Mouse (Mus musculus) mouse embryonic stem cell (cell line): ENCODE results near the gene Mafg.

Experiments used
- in situ Hi-C, 2 experiments: fragments of 300-500 bp; cut with MboI; formaldehyde crosslinking; loops; 1 replicate in 1 of 2; 3 replicates in 1 of 2; pipeline ENCODE4 v1.14.3; 2019 to 2020; ENCODE audit warnings: low sequenced_read_pairs in 2 of 2, low pct_unique_long_range_greater_than_20kb in 1 of 2, mixed read lengths in 1 of 2; ENCODE audit not compliant: unreplicated experiment in 1 of 2

Gene Mafg

DNA sequence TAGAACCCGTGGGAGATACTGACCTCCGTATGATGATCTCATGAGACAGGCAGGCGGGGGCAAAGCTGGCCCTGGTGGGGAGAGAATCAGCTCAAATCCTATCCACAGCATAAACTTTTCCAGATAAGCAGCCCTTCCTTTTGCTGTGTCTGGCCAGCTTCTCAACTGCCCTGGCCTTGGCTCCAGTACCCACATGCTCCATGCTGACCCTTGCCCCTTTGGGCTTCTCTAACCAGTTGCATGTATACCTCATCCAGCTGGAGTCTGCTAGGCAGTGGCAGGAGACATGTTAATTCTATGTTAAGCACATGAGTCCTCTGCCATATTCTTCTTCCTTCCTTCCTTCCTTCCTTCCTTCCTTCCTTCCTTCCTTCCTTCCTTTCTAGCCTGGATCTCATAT lies 21.3 kb upstream of the Mafg start:
- in situ Hi-C loops: loop anchor here in 1 of 2 experiments (25.0 kb wide), 1 partner anchor 417 kb away; the partner anchor contains the start of gene Bahcc1

DNA sequence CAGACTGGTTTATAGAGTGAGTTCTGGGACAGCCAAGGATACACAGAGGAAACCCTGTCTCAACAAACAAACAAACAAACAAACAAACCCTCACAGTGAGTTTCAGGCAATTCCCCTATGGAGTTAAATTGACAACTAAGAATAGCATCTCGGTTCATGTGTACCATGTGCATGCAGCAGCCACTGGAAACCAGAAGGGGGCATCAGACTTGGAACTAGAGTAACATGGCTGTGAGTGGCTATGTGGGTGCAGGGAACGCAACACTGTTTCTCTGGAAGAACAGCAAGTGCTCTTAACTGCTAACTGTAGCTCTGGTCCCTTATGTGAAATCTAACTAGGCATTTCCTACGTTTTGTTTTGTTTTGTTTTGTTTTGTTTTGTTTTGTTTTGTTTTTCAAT lies 18.5 kb upstream of the Mafg start:
- in situ Hi-C loops: loop anchor here in 1 of 2 experiments (25.0 kb wide), 1 partner anchor 415 kb away; the partner anchor contains the start of gene Bahcc1

GRCm38 (mm10) chr11:120648001-120648476 lies 14.6 kb upstream of the Mafg start, which contains the start of gene Myadml2:
Gene Myadml2, minus strand, starts transcription at chr11:120648158.
- in situ Hi-C loops: no loop called here

- in situ Hi-C loops: no loop called here
Measured at GRCm38 (mm10) chr11:120647047-120647830, 13.8 kb upstream of the Mafg start.

DNA sequence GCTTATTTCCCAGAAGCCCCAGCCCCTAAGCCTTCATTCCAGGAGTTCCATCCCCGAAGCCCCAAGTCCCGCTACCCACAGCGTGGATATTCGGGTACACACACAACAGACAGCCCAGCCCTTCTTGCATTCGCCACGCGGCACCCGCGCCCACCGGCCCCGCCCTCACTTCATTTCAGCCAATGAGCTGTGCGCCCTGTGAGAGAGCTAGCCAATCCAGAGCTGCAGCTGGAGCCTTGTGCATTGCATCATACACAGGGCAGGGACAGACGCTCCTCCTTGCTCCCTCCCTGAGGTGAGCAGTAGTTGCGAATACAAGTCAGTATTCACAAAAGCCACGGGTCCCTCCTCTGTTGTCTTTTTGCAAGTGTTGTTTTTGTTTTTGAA lies 10.2 kb upstream of the Mafg start, which contains the start of gene Pycr1:
Gene Pycr1, minus strand, starts transcription at position 169 of the 387 bp plus-strand sequence.
- in situ Hi-C loops: no loop called here

- in situ Hi-C loops: no loop called here
Measured at GRCm38 (mm10) chr11:120642939-120643600, 9.7 kb upstream of the Mafg start.

GRCm38 (mm10) chr11:120641869-120642268 lies 8.5 kb upstream of the Mafg start:
- in situ Hi-C loops: no loop called here

DNA sequence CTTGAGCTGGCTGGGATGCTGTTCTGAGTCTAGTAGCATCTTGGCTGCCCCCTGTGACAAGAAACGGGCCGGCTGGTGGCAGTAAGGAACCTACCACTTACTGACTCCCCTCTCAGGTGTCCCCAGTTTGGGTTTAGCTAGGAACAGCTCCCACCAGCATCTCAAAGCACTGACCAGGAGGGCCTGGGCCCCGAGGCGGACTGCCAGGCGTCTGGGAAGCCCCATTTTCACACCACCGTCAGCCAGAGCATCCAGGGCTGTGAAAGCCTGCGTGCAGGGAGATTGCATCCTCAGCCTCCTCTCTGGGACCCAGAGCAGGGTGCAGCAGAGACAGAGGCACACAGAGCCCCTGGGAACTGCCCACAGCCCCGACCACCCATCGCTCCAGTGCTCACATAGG lies 7.9 kb upstream of the Mafg start:
- in situ Hi-C loops: no loop called here

DNA sequence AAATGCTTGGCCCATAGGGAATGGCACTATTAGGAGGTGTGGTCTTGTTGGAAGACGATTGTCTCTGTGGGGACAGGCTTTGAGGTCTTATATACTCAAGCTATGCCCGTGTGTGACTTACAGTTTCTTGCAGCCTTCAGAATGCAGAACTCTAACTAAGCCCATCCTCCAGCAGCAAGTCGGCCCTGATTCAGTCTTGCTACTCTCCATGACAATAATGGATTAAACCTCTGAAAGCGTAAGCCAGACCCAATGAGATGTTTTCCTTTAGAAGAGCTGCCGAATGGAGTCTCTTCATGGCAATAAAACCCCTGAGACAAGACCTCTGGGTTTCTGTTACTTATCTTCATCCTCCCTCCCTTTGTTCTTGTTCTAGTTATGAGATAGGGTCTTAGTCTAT lies 1.4 kb upstream of the Mafg start:
- in situ Hi-C loops: no loop called here

DNA sequence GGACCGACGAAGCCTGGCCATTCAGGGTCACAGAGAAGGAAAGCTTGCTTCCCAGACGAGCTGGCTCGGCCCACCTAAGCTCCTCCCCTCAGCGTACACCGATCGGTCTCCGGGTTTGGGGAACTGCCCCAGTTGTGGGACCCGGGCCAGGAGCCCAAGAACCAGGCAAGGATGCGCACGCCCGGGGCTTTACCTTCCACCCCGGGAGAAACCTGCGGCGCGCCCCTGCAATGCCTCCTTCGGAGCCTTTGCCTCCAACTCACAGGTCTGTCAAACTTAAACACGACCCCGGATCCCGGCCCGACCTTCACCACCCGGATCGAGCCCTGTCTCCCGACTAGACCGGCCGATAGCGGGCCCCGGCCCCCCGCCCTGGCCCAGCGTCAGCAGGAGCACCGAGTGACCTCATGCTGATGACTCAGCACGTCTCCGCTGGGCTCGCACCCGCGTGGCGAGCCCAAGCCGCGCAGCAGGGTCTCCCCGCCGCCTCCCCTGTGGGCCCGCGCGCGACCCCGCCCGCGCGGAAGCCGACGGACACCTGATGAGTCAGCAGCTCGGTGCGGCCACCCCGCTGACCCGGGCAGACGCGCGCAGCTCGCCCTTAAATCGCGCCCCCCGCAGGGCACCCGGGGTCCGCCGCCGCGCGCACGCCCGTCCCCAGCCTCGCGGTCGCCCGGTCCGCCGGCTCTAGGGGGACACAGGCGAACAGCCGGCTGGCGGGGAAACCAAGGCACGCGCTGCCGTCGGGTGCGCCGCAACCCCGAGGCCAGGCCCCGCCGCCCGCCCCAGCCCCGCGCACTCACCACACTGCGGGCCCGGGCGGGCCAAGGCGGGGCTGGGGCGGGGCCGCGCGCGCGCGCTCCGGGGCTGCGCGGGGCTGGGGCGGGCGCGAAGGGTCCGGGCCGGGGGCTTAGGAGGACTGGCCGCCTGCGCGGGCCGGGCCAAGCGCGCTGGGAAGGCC lies 561 bp downstream of the Mafg start:
- in situ Hi-C loops: no loop called here

DNA sequence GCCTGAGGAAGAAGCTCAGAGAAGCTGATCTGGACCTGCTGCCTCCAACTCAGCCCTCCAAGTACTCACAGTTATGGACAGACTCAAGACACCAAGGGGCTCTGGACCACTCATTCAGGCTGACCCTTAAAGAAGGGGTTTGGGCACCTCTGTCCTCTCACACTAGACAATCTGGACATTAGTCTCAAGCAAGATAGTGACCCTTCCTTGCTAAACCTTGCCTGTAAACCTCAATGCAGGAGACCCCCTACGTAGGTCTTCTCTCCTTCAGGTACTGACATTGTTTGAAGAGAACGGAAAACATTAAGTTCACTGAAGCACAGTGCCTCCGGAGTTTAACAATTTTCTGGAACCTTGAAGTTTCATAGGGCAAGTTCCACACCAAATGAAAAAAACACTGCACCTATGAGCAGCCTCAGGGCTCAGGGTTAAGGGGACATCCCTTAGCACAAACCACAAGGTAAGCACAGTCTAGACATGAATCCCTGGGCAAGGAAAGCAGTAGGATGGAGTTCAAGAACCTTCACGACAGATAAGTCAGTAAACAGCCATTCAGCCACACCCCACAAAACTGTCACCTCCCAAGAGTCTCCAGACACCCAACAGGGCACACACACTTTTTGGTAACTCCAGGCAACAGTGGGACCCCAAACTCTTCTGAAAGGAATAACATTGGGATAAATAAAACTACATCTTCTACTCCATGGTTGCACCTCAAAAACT lies 1.5 kb downstream of the Mafg start:
- in situ Hi-C loops: no loop called here

GRCm38 (mm10) chr11:120630881-120631725 lies 2.3 kb downstream of the Mafg start:
- in situ Hi-C loops: no loop called here

GRCm38 (mm10) chr11:120630401-120630871 lies 3.0 kb downstream of the Mafg start:
- in situ Hi-C loops: no loop called here

- in situ Hi-C loops: no loop called here
Measured at GRCm38 (mm10) chr11:120629911-120630310, 3.5 kb downstream of the Mafg start.

DNA sequence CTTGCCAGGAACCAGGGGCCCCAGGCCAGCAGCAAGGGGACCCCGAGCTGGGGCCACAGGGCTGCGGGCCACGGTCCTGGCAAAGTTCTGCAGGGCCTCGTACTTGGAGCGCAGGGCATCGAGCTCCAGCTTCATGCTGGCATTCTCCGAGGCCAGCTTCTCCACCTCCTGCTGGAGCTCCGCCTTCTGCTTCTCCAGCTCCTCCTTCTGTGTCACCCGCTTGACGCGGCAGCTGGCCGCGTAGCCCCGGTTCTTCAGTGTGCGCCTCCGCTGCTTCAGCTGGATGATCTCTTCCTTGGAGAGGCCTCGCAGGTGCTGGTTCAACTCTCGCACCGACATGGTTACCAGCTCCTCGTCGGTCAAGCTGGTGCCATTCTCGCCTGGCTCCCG lies 4.1 kb downstream of the Mafg start:
- in situ Hi-C loops: no loop called here

DNA sequence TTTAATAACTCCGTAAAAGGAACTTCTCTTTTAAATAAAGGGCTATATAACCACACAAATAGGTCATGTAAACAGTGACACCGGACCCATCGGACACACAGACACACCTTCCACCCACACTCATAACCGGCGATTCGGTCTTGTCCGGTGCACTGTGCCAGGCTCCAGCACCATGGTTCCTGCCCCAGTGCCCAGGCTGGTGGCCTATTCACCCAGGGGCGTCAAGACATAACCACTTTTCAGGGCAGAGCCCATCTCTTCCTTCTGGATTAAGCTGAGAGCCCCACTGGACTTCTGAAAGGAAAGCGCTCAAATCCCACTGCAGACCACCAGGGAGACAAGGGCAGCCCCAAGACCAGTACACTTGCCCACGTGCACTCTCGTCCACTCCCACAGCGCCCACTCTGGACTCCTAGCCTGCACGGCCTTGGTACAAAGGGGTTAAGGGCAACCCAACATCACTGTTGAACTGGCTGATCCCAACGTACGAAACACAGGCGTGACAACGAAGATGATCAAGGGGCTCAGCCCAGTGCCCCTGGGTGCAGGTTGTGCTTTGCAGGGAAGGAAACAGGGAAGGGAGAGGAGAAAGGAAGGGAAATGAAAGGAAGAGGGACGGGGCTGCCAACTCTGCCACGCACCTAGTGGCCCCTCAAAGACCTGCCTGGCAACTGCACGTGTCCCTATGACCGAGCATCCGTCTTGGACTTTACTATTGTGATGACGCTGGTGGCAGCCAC lies 4.6 kb downstream of the Mafg start:
- in situ Hi-C loops: no loop called here
